Mouse (Mus musculus) megakaryocyte, embryonic 14.5 days (primary cell): ENCODE data around the gene Pex13. TPM values are rescaled to one million over a fixed set of nuclear protein-coding genes. Genes with fewer than 3 reads are reported as not detected.
"Not testable (repeated sequence)": the region's sequence is repeated elsewhere in the genome, so short reads cannot be mapped to it uniquely, and the experiment has no call there.

Experiments
- H3K27me3 ChIP-seq: replicated peaks from 2 replicates; pipeline ENCODE3; 2012; ENCODE audit warnings: inconsistent platforms
- H3K36me3 ChIP-seq: replicated peaks from 2 replicates; pipeline ENCODE3; 2012; ENCODE audit warnings: low read length, inconsistent platforms, mixed read lengths
- H3K4me1 ChIP-seq: 2 replicates; pipeline ENCODE4 v1.6.1; 2012; ENCODE audit warnings: inconsistent platforms
- H3K4me3 ChIP-seq: replicated peaks from 2 replicates; pipeline ENCODE3; 2012; ENCODE audit warnings: moderate library complexity, mild to moderate bottlenecking, inconsistent platforms
- H3K9me3 ChIP-seq: 2 replicates; pipeline ENCODE4 v1.6.1; 2012; ENCODE audit warnings: inconsistent platforms
- FLI1 ChIP-seq: IDR thresholded peaks from 2 replicates; pipeline ENCODE4 v1.6.1; 2012; ENCODE audit warnings: low read length, inconsistent platforms, mixed read lengths
- GATA1 ChIP-seq: IDR thresholded peaks from 3 replicates; pipeline ENCODE4 v1.6.1; 2012; ENCODE audit warnings: mixed read lengths, low read length, inconsistent platforms, borderline replicate concordance
- polyA plus RNA-seq: library from polyadenylated mRNA; stranded (reverse); fragments of >175 nt; gene quantifications from 2 replicates; pipeline ENCODE4 v1.2.3, GENCODE M21; 2012; ENCODE audit warnings: low replicate concordance; ENCODE audit not compliant: insufficient read depth

The Pex13 gene
- polyA plus RNA-seq, 1 experiment: 4.7 TPM

GRCm38 (mm10) chr11:23647835-23648234, 17.9 kb downstream of the Pex13 start:
- Histone ChIP-seq H3K27me3 (no peaks in the 10 kb centered on the region), H3K36me3 (peaks cover 54% of the 10 kb centered on the region), H3K9me3 (no peaks in the 10 kb centered on the region), H3K4me3 (no peak overlapping the region), H3K4me1 (no peaks in the 10 kb centered on the region)
- no peak for TF ChIP-seq FLI1
- no peak for TF ChIP-seq GATA1

DNA sequence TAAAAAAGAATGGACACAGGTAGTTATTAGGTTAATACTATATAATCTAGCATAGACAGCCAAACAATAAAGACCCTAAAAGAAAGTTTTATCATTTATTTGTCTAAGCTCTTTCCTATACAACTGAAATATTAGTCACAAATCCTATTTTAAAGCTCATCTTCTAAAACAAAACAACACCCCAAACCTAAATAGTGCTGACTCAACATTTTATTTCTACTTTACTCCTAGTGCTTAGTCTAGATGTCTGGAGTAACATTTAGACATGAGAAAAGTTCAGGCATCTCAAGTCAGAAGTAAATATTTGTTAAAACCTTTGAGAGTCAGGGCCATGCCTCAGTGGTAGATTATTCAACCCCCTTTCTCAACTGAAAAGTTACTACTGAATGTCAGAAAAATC, 18.3 kb downstream of the Pex13 start:
- no peaks in the 10 kb centered on the region for H3K9me3 ChIP-seq
- H3K36me3 ChIP-seq: peaks cover 52% of the 10 kb centered on the region
- no peaks in the 10 kb centered on the region for H3K27me3 ChIP-seq
- no peaks in the 10 kb centered on the region for H3K4me1 ChIP-seq
- no peak overlapping the region for H3K4me3 ChIP-seq
- TF ChIP-seq GATA1: no peak
- TF ChIP-seq FLI1: no peak

DNA sequence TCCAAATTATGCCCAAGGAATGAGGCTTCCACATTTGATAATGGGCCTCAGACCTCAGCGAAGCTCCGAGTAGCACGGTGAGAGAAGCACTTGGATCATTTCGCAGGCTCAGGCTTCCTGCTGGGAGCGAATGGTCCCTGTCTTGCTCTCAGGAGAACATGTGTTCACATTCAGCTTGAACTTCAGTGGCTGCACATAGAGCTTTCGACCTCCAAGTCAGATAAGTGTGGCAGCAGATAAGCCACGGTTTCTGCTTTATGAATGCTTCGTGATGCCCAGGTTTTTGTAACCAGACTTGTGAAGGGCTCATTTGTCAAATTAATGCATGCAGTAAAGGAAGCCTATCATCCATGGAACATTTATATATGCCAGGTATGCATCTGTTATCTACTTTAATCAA, 31.2 kb downstream of the Pex13 start:
- TF ChIP-seq FLI1 (no peak), GATA1 (no peak)
- peaks cover 18% of the 10 kb centered on the region for H3K4me1 ChIP-seq
- H3K27me3 ChIP-seq: no peaks in the 10 kb centered on the region
- H3K9me3 ChIP-seq: no peaks in the 10 kb centered on the region
- H3K36me3 ChIP-seq: peaks cover 30% of the 10 kb centered on the region
- no peak overlapping the region for H3K4me3 ChIP-seq

- H3K4me3 ChIP-seq: peak overlapping the region; percentile 96
- TF ChIP-seq GATA1: no peak
- TF ChIP-seq FLI1: no peak
- H3K27me3 ChIP-seq: no peaks in the 10 kb centered on the region
- H3K4me1 ChIP-seq: peaks cover 18% of the 10 kb centered on the region
- no peaks in the 10 kb centered on the region for H3K9me3 ChIP-seq
- H3K36me3 ChIP-seq: peaks cover 25% of the 10 kb centered on the region
These were observed 31.9 kb downstream of the Pex13 start for GRCm38 (mm10) chr11:23633879-23634215.

DNA sequence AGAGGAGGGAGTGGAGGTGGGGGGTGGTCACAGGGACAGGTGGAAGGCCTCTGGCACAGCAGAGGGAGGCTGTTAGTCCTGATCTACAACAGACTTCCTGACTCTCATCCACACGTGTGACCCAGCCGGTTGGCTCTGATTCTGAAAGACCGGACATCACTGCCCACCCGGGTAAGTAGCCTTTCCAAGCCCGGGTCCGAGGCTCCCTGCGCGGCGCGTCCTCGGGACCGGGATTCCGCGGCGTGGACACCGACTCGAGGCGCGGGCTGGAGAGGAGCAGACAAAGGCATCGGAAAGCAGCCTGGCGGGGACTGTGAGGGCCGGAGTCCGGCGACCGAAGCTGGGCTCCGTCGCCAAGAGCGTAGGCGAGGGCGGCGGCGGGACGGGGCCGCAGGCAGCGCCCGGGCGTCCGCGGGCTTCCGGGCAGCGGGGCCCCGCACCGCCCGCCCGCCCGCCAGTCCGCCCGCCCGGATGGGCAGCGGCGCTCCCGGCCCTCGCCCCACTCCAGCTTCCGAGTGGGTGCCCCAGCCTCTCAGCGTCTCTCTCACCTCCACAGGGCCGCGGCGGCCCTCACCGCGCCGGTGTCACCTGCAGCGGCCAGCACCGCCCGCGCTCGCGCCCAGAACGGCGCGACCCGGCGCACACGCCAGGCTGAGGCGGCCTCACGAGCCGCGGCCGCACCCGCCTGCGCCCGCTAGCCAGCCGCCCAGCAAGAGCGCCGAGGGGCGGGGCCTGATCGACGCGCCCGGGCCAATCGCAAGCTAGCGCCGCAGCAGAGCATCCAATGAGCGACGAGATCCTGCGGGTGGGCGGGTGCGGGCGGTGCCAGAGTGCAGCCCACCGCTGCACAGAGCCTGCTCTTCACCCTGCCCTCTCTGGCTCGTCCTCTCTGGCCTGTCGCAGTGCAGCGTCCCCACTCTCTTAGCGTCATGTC, 32.5 kb downstream of the Pex13 start, which contains the start of gene 0610010F05Rik:
0610010F05Rik (minus strand) TSS at position 695 of the 934 bp plus-strand sequence.
- Histone ChIP-seq H3K4me1 (peaks cover 18% of the 10 kb centered on the region), H3K4me3 (peak within 1 kb of the TSS; percentile 96), H3K36me3 (peaks cover 25% of the 10 kb centered on the region), H3K27me3 (no peaks in the 10 kb centered on the region), H3K9me3 (no peaks in the 10 kb centered on the region)
- TF ChIP-seq GATA1: no peak
- no peak for TF ChIP-seq FLI1

DNA sequence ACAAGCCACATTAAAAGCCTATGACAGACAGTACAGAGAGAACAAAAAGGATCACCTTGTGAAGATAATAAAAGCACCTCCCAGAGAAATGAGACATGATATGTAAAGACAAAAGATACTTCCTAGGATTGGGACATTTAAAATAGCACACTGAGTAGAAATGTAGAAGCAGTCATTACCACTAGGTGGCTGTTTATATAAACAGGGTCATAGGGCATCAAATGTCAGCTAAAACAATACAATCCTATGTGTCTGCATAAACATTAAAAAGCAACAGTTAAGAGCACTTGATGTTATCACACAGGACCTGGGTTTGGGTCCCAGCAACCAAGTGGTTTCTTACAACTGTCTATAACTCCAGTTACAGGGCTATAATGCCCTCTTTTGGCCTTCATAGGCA, 35.1 kb downstream of the Pex13 start:
- Histone ChIP-seq H3K4me3 (no peak overlapping the region), H3K36me3 (peaks cover 31% of the 10 kb centered on the region), H3K27me3 (no peaks in the 10 kb centered on the region), H3K9me3 (no peaks in the 10 kb centered on the region), H3K4me1 (peaks cover 14% of the 10 kb centered on the region)
- no peak for TF ChIP-seq GATA1
- TF ChIP-seq FLI1: no peak

DNA sequence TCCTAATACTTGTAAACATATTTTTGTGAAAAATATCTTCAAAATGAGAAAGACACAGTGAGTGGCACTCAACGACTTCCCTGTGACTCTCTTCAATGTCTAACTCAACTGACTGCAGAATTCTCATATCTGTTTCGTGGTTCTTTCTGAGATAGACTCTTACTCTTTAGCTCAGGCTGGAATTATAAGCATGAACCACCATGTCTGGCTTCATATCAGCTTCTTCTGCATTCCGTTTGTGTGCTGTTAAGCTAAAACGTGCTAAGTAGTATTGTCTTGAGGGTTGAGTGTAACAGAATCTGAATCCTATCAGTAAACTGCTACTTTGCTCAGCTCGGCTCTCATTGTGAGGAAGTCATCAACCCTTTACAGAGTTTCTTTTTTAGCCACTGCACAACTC, 46.8 kb downstream of the Pex13 start:
- Histone ChIP-seq H3K36me3 (peaks cover 47% of the 10 kb centered on the region), H3K4me1 (no peaks in the 10 kb centered on the region), H3K27me3 (no peaks in the 10 kb centered on the region), H3K4me3 (no peak overlapping the region), H3K9me3 (no peaks in the 10 kb centered on the region)
- TF ChIP-seq FLI1 (no peak), GATA1 (no peak)

DNA sequence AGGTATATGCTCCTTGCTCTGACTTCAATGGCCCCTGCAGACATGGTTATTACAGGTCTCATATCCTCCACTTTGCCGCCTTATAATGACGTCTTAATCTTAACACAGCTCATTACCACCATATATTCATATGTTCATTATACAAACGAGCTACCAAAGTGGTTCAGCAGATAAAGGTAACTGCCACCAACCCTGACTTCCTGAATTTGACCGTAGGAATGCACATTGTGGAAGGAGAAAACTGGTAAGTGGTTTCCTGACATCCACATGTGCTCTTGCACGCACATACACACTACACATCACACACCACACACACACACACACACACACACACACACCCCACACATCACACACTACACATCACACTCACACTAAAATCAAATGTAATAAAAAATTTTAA, 51.2 kb downstream of the Pex13 start:
- Histone ChIP-seq H3K4me3 (no peak overlapping the region), H3K4me1 (no peaks in the 10 kb centered on the region), H3K9me3 (no peaks in the 10 kb centered on the region), H3K27me3 (no peaks in the 10 kb centered on the region), H3K36me3 (peaks cover 57% of the 10 kb centered on the region)
- TF ChIP-seq GATA1 (no peak), FLI1 (no peak)

- not testable (repeated sequence) for H3K27me3 ChIP-seq, H3K9me3 ChIP-seq, H3K4me3 ChIP-seq, H3K4me1 ChIP-seq
- H3K36me3 ChIP-seq: peaks cover 58% of the 10 kb centered on the region
These were observed 58.5 kb downstream of the Pex13 start for GRCm38 (mm10) chr11:23607291-23607690.

Other genes with a start within 250 kb of the Pex13 start
- gene Ahsa2, start 167.9 kb downstream of the Pex13 start, polyA plus RNA-seq: 2.8 and 28.4 TPM in 2 replicates
- not detected in 2 replicates for gene 1700093K21Rik, start 144.8 kb downstream of the Pex13 start, polyA plus RNA-seq
- gene 0610010F05Rik, start 32.3 kb downstream of the Pex13 start, polyA plus RNA-seq: 1.3 TPM in 1 of 2 replicates, not detected in the other
- gene Pus10, start 285 bp downstream of the Pex13 start, polyA plus RNA-seq: 2.0 TPM in 1 of 2 replicates, not detected in the other
- gene Rel, start 105.0 kb upstream of the Pex13 start, polyA plus RNA-seq: 0.08 TPM in 1 of 2 replicates, not detected in the other
- gene Papolg, start 229.3 kb upstream of the Pex13 start, polyA plus RNA-seq: 0.39 and 0.91 TPM in 2 replicates